Mouse (Mus musculus): ENCODE measurements around the gene Telo2. TPM values are rescaled to one million over a fixed set of nuclear protein-coding genes. Genes with fewer than 3 reads are reported as not detected.

The Telo2 gene
- total and polyA plus RNA-seq, 3 experiments: 25.5 to 34.9 (median 28.4) TPM

GRCm38 (mm10) chr17:25096221-25096620, 19.5 kb downstream of the Telo2 start:
- in situ Hi-C loops (cut with MboI; ENCODE audit: low pct_ligation_motif_present, low pct_unique_long_range_greater_than_20kb, low sequenced_read_pairs): no loop called here
- no peaks in the 10 kb centered on the region for H3K79me2 ChIP-seq (replicated peaks; ENCODE audit: control insufficient read depth, extremely low read depth, insufficient read depth, poor library complexity, severe bottlenecking)

GRCm38 (mm10) chr17:25090450-25090849, 25.3 kb downstream of the Telo2 start:
- TF ChIP-seq IRF4 (IDR thresholded peaks at IDR 0.05; ENCODE audit: low read depth, low read length): no peak
- Histone ChIP-seq H3K9me3 (replicated peaks; ENCODE audit: low read length) (no peaks in the 10 kb centered on the region), H3K4me2 (ENCODE audit: insufficient read depth, low read depth, poor library complexity, severe bottlenecking) (no peak overlapping the region), H3K4me1 (ENCODE audit: control insufficient read depth in 1 of 2, insufficient read depth in 2 of 2) (peaks cover 0 to 3% of the 10 kb centered on the region in 2 experiments; a peak in 2 of 4 replicates), H3K4me3 (replicated peaks in 1 of 3; ENCODE audit: low read depth in 2 of 3, low read length in 2 of 3, poor library complexity in 1 of 3) (no peak overlapping the region), H3K79me2 (replicated peaks; ENCODE audit: control insufficient read depth, extremely low read depth, insufficient read depth, poor library complexity, severe bottlenecking) (no peaks in the 10 kb centered on the region), H3K36me3 (replicated peaks in 1 of 2; ENCODE audit: control insufficient read depth in 1 of 2, insufficient read depth in 1 of 2, low read length in 1 of 2) (peaks cover 38 to 94% of the 10 kb centered on the region in 2 experiments), H3K27me3 (replicated peaks) (no peaks in the 10 kb centered on the region), H3K9ac (ENCODE audit: insufficient read depth, low read depth) (no peak overlapping the region), H3K27ac (ENCODE audit: insufficient read depth, low read depth) (no peak overlapping the region)
- in situ Hi-C loops (cut with MboI; ENCODE audit: low pct_ligation_motif_present, low pct_unique_long_range_greater_than_20kb, low sequenced_read_pairs): no loop called here
- dilution Hi-C loops (cut with MboI; ENCODE audit: extremely low pct_ligation_motif_present, extremely low pct_unique_long_range_greater_than_20kb, low sequenced_read_pairs): no loop called here
- DNase-seq (ENCODE audit: extremely low read depth): no peak

More at GRCm38 (mm10) chr17:25096221-25096620, 19.5 kb downstream of the Telo2 start:
- Histone ChIP-seq H3K27ac (ENCODE audit: insufficient read depth, low read depth) (no peak overlapping the region), H3K27me3 (replicated peaks) (no peaks in the 10 kb centered on the region), H3K9ac (ENCODE audit: insufficient read depth, low read depth) (no peak overlapping the region), H3K4me1 (ENCODE audit: control insufficient read depth in 1 of 2, insufficient read depth in 2 of 2) (peaks cover 0 to 3% of the 10 kb centered on the region in 2 experiments; a peak in 2 of 4 replicates), H3K36me3 (replicated peaks in 1 of 2; ENCODE audit: control insufficient read depth in 1 of 2, insufficient read depth in 1 of 2, low read length in 1 of 2) (peaks cover 51 to 94% of the 10 kb centered on the region in 2 experiments), H3K9me3 (replicated peaks; ENCODE audit: low read length) (no peaks in the 10 kb centered on the region), H3K4me3 (replicated peaks in 1 of 3; ENCODE audit: low read depth in 2 of 3, low read length in 2 of 3, poor library complexity in 1 of 3) (no peak overlapping the region), H3K4me2 (ENCODE audit: insufficient read depth, low read depth, poor library complexity, severe bottlenecking) (no peak overlapping the region)
- dilution Hi-C loops (cut with MboI; ENCODE audit: extremely low pct_ligation_motif_present, extremely low pct_unique_long_range_greater_than_20kb, low sequenced_read_pairs): no loop called here
- no peak for TF ChIP-seq USF2 (conservative IDR thresholded peaks at IDR 0.05; ENCODE audit: low read depth, low read length)
- DNase-seq (ENCODE audit: extremely low read depth): no peak

- H3K79me2 ChIP-seq (replicated peaks; ENCODE audit: control insufficient read depth, extremely low read depth, insufficient read depth, poor library complexity, severe bottlenecking): no peaks in the 10 kb centered on the region
- H3K9ac ChIP-seq (ENCODE audit: insufficient read depth, low read depth): no peak overlapping the region
- H3K4me3 ChIP-seq (replicated peaks in 1 of 3; ENCODE audit: low read depth in 2 of 3, low read length in 2 of 3, poor library complexity in 1 of 3): no peak overlapping the region
- no peak overlapping the region for H3K27ac ChIP-seq (ENCODE audit: insufficient read depth, low read depth)
- in situ Hi-C loops (cut with MboI; ENCODE audit: low pct_ligation_motif_present, low pct_unique_long_range_greater_than_20kb, low sequenced_read_pairs) (no loop called here), dilution Hi-C loops (cut with MboI; ENCODE audit: extremely low pct_ligation_motif_present, extremely low pct_unique_long_range_greater_than_20kb, low sequenced_read_pairs) (no loop called here)
- H3K9me3 ChIP-seq (replicated peaks; ENCODE audit: low read length): no peaks in the 10 kb centered on the region
- no peak overlapping the region for H3K4me2 ChIP-seq (ENCODE audit: insufficient read depth, low read depth, poor library complexity, severe bottlenecking)
- H3K36me3 ChIP-seq (replicated peaks in 1 of 2; ENCODE audit: control insufficient read depth in 1 of 2, insufficient read depth in 1 of 2, low read length in 1 of 2): peaks cover 34 to 94% of the 10 kb centered on the region in 2 experiments
- no peaks in the 10 kb centered on the region for H3K27me3 ChIP-seq (replicated peaks)
- H3K4me1 ChIP-seq (ENCODE audit: control insufficient read depth in 1 of 2, insufficient read depth in 2 of 2): peaks cover 0 to 3% of the 10 kb centered on the region in 2 experiments; a peak in 2 of 4 replicates
- DNase-seq (ENCODE audit: extremely low read depth): no peak
- TF ChIP-seq POLR2AphosphoS2 (IDR thresholded peaks at IDR 0.05; ENCODE audit: low read depth, low read length): no peak
- TF ChIP-seq SMC3 (IDR thresholded peaks at IDR 0.05; ENCODE audit: low read depth, low read length): no peak
- no peak for TF ChIP-seq ELF1 (IDR thresholded peaks at IDR 0.05; ENCODE audit: low read depth, low read length)
- TF ChIP-seq JUN (IDR thresholded peaks at IDR 0.05; ENCODE audit: insufficient read depth, low read depth, low read length): no peak
- no peak for TF ChIP-seq MEF2A (IDR thresholded peaks at IDR 0.05; ENCODE audit: borderline replicate concordance, low read depth, low read length)
- TF ChIP-seq POLR2A (IDR thresholded peaks at IDR 0.05; ENCODE audit: low read depth, low read length): no peak
- TF ChIP-seq USF1 (IDR thresholded peaks at IDR 0.05; ENCODE audit: low read depth, low read length): no peak
- TF ChIP-seq IRF4 (IDR thresholded peaks at IDR 0.05; ENCODE audit: low read depth, low read length): no peak
- TF ChIP-seq CHD2 (IDR thresholded peaks at IDR 0.05; ENCODE audit: low read length): no peak
- TF ChIP-seq TCF12 (IDR thresholded peaks at IDR 0.05; ENCODE audit: low read depth, low read length): no peak
- no peak for TF ChIP-seq BHLHE40 (IDR thresholded peaks at IDR 0.05; ENCODE audit: low read depth, low read length)
- TF ChIP-seq ZNF384 (IDR thresholded peaks at IDR 0.05; ENCODE audit: low read depth, low read length): no peak
Measured at GRCm38 (mm10) chr17:25089158-25089557, 26.6 kb downstream of the Telo2 start.

All from CH12.LX (cell line).